Mouse (Mus musculus): ENCODE data around the gene Fes. TPM values are rescaled to one million over a fixed set of nuclear protein-coding genes. Genes with fewer than 3 reads are reported as not detected.
A peak's percentile ranks its signal among the peaks of the same experiment; 100 is the strongest.

The Fes gene
- polyA plus RNA-seq, 1 experiment from 2014 or later, result 11.4 TPM

DNA sequence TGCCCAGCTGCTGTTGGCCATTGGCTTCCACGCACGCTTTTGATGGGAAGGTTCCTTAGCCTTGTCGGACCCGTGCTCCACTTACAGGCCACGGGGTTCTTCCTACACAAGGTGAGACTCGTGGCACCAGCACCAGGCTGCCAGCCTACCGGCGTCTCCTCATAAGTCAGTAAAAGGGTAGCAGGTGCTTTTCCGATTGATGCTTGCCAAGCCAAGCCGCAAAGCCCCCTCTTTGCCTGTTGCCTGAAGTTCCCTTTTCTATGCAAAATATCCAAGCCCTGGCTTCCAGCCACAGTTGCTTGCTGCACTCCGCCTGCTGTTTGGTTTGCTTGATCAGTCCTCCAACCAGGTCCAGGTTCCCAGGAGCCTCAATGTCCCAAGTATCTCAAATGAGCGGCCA lies 13.9 kb downstream of the Fes start:
- WGBS, result 87% methylated on average over 12 of the region's 12 CpGs
- no peak for ATAC-seq (ENCODE audit: low FRiP score, low TSS enrichment)

GRCm38 (mm10) chr7:80373352-80373751 lies 14.4 kb downstream of the Fes start:
- WGBS, result 89% methylated on average over 4 of the region's 4 CpGs
- H3K9me3 ChIP-seq (ENCODE audit: control insufficient read depth, low read length), result no peaks in the 10 kb centered on the region
- no peak overlapping the region for H3K9ac ChIP-seq (ENCODE audit: low read depth, low read length)
- H3K27ac ChIP-seq (ENCODE audit: low read depth, low read length), result no peak overlapping the region
- H3K36me3 ChIP-seq (ENCODE audit: control insufficient read depth, insufficient read depth, low read length), result peaks cover 3% of the 10 kb centered on the region
- no peaks in the 10 kb centered on the region for H3K27me3 ChIP-seq (ENCODE audit: control insufficient read depth, insufficient read depth, low read length)
- ATAC-seq (ENCODE audit: low FRiP score, low TSS enrichment), result no peak
- no peak overlapping the region for H3K4me3 ChIP-seq (ENCODE audit: low read length)
- no peak overlapping the region for H3K4me2 ChIP-seq (replicated peaks; ENCODE audit: low read depth, low read length)
- H3K4me1 ChIP-seq (ENCODE audit: control insufficient read depth, insufficient read depth, low read length), result peaks cover 8% of the 10 kb centered on the region; the same call in 1 of the 2 replicates

More for the DNA sequence above, 13.9 kb downstream of the Fes start:
- Histone ChIP-seq H3K36me3 (ENCODE audit: control insufficient read depth, insufficient read depth, low read length) (no peaks in the 10 kb centered on the region), H3K27me3 (ENCODE audit: control insufficient read depth, insufficient read depth, low read length) (no peaks in the 10 kb centered on the region), H3K27ac (ENCODE audit: low read depth, low read length) (no peak overlapping the region), H3K4me3 (ENCODE audit: low read length) (no peak overlapping the region), H3K9me3 (ENCODE audit: control insufficient read depth, low read length) (no peaks in the 10 kb centered on the region), H3K4me1 (ENCODE audit: control insufficient read depth, insufficient read depth, low read length) (peaks cover 8% of the 10 kb centered on the region; the same call in 1 of the 2 replicates), H3K4me2 (replicated peaks; ENCODE audit: low read depth, low read length) (no peak overlapping the region), H3K9ac (ENCODE audit: low read depth, low read length) (no peak overlapping the region)

- Histone ChIP-seq H3K4me1 (ENCODE audit: control insufficient read depth, insufficient read depth, low read length) (peaks cover 8% of the 10 kb centered on the region; the same call in 1 of the 2 replicates), H3K4me2 (replicated peaks; ENCODE audit: low read depth, low read length) (no peak overlapping the region), H3K27me3 (ENCODE audit: control insufficient read depth, insufficient read depth, low read length) (no peaks in the 10 kb centered on the region), H3K27ac (ENCODE audit: low read depth, low read length) (no peak overlapping the region), H3K36me3 (ENCODE audit: control insufficient read depth, insufficient read depth, low read length) (peaks cover 9% of the 10 kb centered on the region), H3K9me3 (ENCODE audit: control insufficient read depth, low read length) (no peaks in the 10 kb centered on the region), H3K9ac (ENCODE audit: low read depth, low read length) (no peak overlapping the region), H3K4me3 (ENCODE audit: low read length) (no peak overlapping the region)
- WGBS, result 60% methylated on average over 2 of the region's 2 CpGs
- no peak for ATAC-seq (ENCODE audit: low FRiP score, low TSS enrichment)
Measured at GRCm38 (mm10) chr7:80372667-80373066, 15.1 kb downstream of the Fes start.

DNA sequence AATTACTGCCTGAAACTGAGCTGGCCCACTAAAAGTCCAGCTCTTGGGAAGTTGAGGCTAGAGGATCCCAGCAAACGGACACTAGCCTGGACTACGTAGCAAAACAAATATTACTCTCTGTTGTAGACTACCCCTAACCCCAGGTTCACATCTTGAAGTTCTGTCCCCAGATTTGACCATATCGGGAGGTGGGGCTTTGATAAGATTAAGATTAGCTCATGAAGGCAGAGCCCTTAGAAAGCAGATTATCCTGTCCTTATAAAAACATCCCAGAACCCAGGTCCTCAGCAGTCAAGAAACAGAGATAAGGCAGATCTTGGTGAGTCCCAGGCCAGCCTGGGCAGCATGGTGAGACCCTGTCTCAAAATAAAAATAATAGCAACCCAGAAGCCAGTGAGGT lies 15.6 kb downstream of the Fes start:
- Histone ChIP-seq H3K9me3 (ENCODE audit: control insufficient read depth, low read length) (no peaks in the 10 kb centered on the region), H3K4me2 (replicated peaks; ENCODE audit: low read depth, low read length) (no peak overlapping the region), H3K27me3 (ENCODE audit: control insufficient read depth, insufficient read depth, low read length) (no peaks in the 10 kb centered on the region), H3K4me1 (ENCODE audit: control insufficient read depth, insufficient read depth, low read length) (peaks cover 8% of the 10 kb centered on the region; the same call in 1 of the 2 replicates), H3K9ac (ENCODE audit: low read depth, low read length) (no peak overlapping the region), H3K4me3 (ENCODE audit: low read length) (no peak overlapping the region), H3K27ac (ENCODE audit: low read depth, low read length) (no peak overlapping the region), H3K36me3 (ENCODE audit: control insufficient read depth, insufficient read depth, low read length) (peaks cover 14% of the 10 kb centered on the region)
- 84% methylated on average over 3 of the region's 3 CpGs for WGBS
- no peak for ATAC-seq (ENCODE audit: low FRiP score, low TSS enrichment)

DNA sequence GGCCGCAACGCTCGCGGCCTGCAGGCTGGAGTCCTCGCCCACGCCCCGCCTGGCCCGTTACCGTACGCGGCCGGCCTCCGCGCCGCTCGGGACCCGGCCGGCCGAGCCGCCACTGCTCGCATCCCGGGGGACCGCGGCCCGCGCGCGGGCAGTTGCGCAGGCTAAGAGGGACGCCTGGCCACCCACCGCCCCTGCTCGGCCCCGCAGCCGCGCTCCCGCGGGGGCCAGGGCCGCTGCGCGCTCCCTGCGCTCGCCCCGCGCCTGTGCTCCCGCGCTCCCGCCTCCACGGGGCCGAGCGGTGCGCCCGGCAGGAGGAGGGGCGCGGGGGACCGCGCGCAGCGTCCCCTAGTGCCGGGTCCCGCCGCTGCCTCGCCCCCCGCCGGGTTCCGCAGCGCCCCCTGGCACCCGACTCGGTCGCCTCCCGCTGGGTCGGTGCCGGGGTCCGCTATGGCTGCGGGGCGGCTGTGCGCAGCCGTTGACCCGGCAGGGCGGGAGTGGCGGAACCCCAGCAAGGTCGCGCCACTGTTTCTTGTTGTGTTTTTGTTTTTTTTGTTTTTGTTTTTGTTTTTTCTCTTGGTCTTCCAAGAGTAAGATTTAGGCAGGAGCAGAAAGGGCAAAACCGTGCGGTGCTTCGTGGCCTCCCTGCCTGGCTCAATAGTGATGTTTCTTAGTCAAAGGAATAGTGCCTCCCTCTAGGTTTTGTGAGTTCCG lies 16.6 kb downstream of the Fes start, which contains the start of gene Man2a2:
Man2a2 (minus strand) TSS at position 335 of the 711 bp plus-strand sequence.
- under 1% methylated on average over 81 of the region's 86 CpGs for WGBS

GRCm38 (mm10) chr7:80370649-80371040 lies 17.1 kb downstream of the Fes start:
- H3K27ac ChIP-seq (ENCODE audit: low read depth, low read length), result peak overlapping the region; percentile 80
- ATAC-seq (ENCODE audit: low FRiP score, low TSS enrichment), result peak; percentile 53
- under 1% methylated on average over 31 of the region's 31 CpGs for WGBS

More for the DNA sequence above, 16.6 kb downstream of the Fes start, which contains the start of gene Man2a2:
- H3K27me3 ChIP-seq (ENCODE audit: control insufficient read depth, insufficient read depth, low read length), result no peaks in the 10 kb centered on the region
- peak within 1 kb of the TSS; percentile 84 for H3K4me3 ChIP-seq (ENCODE audit: low read length)
- peak within 1 kb of the TSS; percentile 82 for H3K4me2 ChIP-seq (replicated peaks; ENCODE audit: low read depth, low read length)
- H3K27ac ChIP-seq (ENCODE audit: low read depth, low read length), result peak within 1 kb of the TSS; percentile 80
- H3K36me3 ChIP-seq (ENCODE audit: control insufficient read depth, insufficient read depth, low read length), result peaks cover 24% of the 10 kb centered on the region
- H3K9me3 ChIP-seq (ENCODE audit: control insufficient read depth, low read length), result no peaks in the 10 kb centered on the region
- peak; percentile 69 for ATAC-seq (ENCODE audit: low FRiP score, low TSS enrichment)
- H3K4me1 ChIP-seq (ENCODE audit: control insufficient read depth, insufficient read depth, low read length), result peaks cover 8% of the 10 kb centered on the region; the same call in 1 of the 2 replicates
- H3K9ac ChIP-seq (ENCODE audit: low read depth, low read length), result peak within 1 kb of the TSS; percentile 87

GRCm38 (mm10) chr7:80369967-80370431 lies 17.7 kb downstream of the Fes start:
- Histone ChIP-seq H3K4me1 (ENCODE audit: control insufficient read depth, insufficient read depth, low read length) (peaks cover 8% of the 10 kb centered on the region; the same call in 1 of the 2 replicates), H3K9me3 (ENCODE audit: control insufficient read depth, low read length) (no peaks in the 10 kb centered on the region), H3K4me2 (replicated peaks; ENCODE audit: low read depth, low read length) (peak overlapping the region; percentile 82), H3K4me3 (ENCODE audit: low read length) (peak overlapping the region; percentile 84), H3K36me3 (ENCODE audit: control insufficient read depth, insufficient read depth, low read length) (peaks cover 28% of the 10 kb centered on the region), H3K9ac (ENCODE audit: low read depth, low read length) (peak overlapping the region; percentile 87; the same call in 1 of the 2 replicates), H3K27me3 (ENCODE audit: control insufficient read depth, insufficient read depth, low read length) (no peaks in the 10 kb centered on the region), H3K27ac (ENCODE audit: low read depth, low read length) (peak overlapping the region; percentile 80)
- WGBS, result 19% methylated on average over 4 of the region's 4 CpGs
- peak; percentile 47 for ATAC-seq (ENCODE audit: low FRiP score, low TSS enrichment)

More at GRCm38 (mm10) chr7:80370649-80371040, 17.1 kb downstream of the Fes start:
- Histone ChIP-seq H3K4me2 (replicated peaks; ENCODE audit: low read depth, low read length) (peak overlapping the region; percentile 82), H3K9ac (ENCODE audit: low read depth, low read length) (peak overlapping the region; percentile 87), H3K9me3 (ENCODE audit: control insufficient read depth, low read length) (no peaks in the 10 kb centered on the region), H3K36me3 (ENCODE audit: control insufficient read depth, insufficient read depth, low read length) (peaks cover 28% of the 10 kb centered on the region), H3K4me3 (ENCODE audit: low read length) (peak overlapping the region; percentile 84), H3K27me3 (ENCODE audit: control insufficient read depth, insufficient read depth, low read length) (no peaks in the 10 kb centered on the region), H3K4me1 (ENCODE audit: control insufficient read depth, insufficient read depth, low read length) (peaks cover 8% of the 10 kb centered on the region; the same call in 1 of the 2 replicates)

- no peak overlapping the region; the same call in 1 of the 2 replicates for H3K9ac ChIP-seq (ENCODE audit: low read depth, low read length)
- no peak for ATAC-seq (ENCODE audit: low FRiP score, low TSS enrichment)
Measured at GRCm38 (mm10) chr7:80369461-80369860, 18.3 kb downstream of the Fes start.

More at GRCm38 (mm10) chr7:80369461-80369860, 18.3 kb downstream of the Fes start:
- H3K36me3 ChIP-seq (ENCODE audit: control insufficient read depth, insufficient read depth, low read length), result peaks cover 28% of the 10 kb centered on the region
- H3K4me2 ChIP-seq (replicated peaks; ENCODE audit: low read depth, low read length), result peak overlapping the region; percentile 82
- H3K9me3 ChIP-seq (ENCODE audit: control insufficient read depth, low read length), result no peaks in the 10 kb centered on the region
- H3K4me3 ChIP-seq (ENCODE audit: low read length), result peak overlapping the region; percentile 84; the same call in 1 of the 2 replicates
- no peak overlapping the region for H3K27ac ChIP-seq (ENCODE audit: low read depth, low read length)
- no peaks in the 10 kb centered on the region for H3K27me3 ChIP-seq (ENCODE audit: control insufficient read depth, insufficient read depth, low read length)
- WGBS, result 76% methylated on average over 5 of the region's 5 CpGs
- H3K4me1 ChIP-seq (ENCODE audit: control insufficient read depth, insufficient read depth, low read length), result peaks cover 8% of the 10 kb centered on the region; the same call in 1 of the 2 replicates

All from kidney, embryonic 14.5 days (tissue).